Mouse (Mus musculus) splenic B cell, adult 2 months (primary cell): ENCODE measurements at regions not wholly inside any gene's neighbourhood (a gene's known extent, or its start where the extent isn't known, plus 50 kb on each side); places are given as distances from the start of the nearest gene placed in this dataset.

Source experiments
- DNase-seq: peaks from one replicate; pipeline ENCODE4 v3.0.0-alpha.2; 2011; ENCODE audit warnings: low read depth, low spot score
- H3K27me3 ChIP-seq: 2 replicates; pipeline ENCODE4 v1.6.1; 2012; ENCODE audit warnings: mild to moderate bottlenecking, low read length, moderate library complexity, mixed read lengths; ENCODE audit not compliant: control insufficient read depth, poor library complexity, insufficient read depth, severe bottlenecking
- H3K36me3 ChIP-seq: 2 replicates; pipeline ENCODE4 v1.6.1; 2012; ENCODE audit warnings: mild to moderate bottlenecking, low read length, moderate library complexity, mixed read lengths; ENCODE audit not compliant: control insufficient read depth, poor library complexity, insufficient read depth, severe bottlenecking

DNA sequence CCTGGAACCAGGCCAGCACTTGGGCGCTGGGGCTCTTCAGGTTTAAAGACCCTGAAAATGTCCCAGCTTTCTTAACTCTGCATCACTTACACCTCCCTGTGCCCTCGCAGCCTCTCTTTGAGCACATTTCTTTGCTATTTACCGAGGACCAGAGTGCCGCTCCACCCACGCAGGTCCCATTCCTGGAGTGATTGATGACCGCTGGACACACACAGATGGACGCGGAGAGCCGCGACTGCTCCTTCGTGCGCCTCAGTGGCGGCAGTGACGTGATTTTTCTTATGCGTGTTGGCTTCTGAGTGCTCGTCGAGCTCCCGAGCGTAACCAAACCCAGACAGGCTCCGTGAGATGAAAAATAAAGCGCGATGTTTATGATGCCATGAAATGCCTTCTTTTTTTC is 199.2 kb upstream of the Nlrp1b start:
- H3K36me3 ChIP-seq, result no peaks in the 10 kb centered on the region
- H3K27me3 ChIP-seq, result no peaks in the 10 kb centered on the region
- DNase-seq, result no peak

DNA sequence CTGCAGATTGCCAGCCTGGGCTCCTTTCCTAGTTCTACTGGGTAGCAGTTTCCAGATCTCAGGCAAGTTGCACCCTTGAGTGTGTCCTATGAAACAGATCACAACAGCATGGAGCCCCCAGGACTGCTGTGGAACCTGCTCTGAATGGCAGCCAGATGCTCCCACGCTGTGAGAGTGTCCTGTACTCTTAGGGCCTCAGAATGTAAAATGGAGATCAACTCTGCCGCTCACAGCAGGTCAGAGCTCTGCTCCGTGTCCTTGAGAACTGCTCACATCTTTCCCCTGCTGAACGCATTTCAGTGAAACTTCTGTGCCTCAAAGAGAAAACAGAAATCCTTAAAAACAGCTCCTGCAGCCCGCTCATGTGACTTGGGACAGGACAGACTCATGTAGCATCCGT is 203.7 kb upstream of the Nlrp1b start:
- DNase-seq, result no peak
- no peaks in the 10 kb centered on the region for H3K27me3 ChIP-seq
- no peaks in the 10 kb centered on the region for H3K36me3 ChIP-seq

- no peaks in the 10 kb centered on the region for H3K36me3 ChIP-seq
- DNase-seq, result no peak
Observed at GRCm38 (mm10) chr11:71434886-71435285, 204.4 kb upstream of the Nlrp1b start.

DNA sequence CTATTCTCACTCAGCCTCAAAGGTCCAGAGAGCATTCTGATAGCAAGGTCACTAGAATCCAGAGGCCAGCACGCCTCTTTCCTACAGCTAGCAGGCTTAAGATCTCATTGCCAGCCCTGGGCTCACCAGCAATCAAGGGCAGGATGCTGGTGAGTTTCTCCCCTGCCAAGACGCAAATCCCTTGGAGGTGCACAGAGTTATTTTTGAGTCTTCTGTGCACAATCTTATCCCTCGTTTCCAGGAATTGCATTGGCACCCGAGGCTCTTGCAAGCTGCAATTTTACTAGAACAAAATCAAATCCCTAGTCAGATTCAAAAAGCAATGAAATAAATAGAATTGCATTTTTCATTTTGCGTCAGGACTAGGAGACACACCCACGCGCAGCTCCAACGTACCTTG is 205.2 kb upstream of the Nlrp1b start:
- no peak for DNase-seq
- Histone ChIP-seq H3K36me3 (no peaks in the 10 kb centered on the region), H3K27me3 (no peaks in the 10 kb centered on the region)

More at GRCm38 (mm10) chr11:71434886-71435285, 204.4 kb upstream of the Nlrp1b start:
- no peaks in the 10 kb centered on the region for H3K27me3 ChIP-seq

DNA sequence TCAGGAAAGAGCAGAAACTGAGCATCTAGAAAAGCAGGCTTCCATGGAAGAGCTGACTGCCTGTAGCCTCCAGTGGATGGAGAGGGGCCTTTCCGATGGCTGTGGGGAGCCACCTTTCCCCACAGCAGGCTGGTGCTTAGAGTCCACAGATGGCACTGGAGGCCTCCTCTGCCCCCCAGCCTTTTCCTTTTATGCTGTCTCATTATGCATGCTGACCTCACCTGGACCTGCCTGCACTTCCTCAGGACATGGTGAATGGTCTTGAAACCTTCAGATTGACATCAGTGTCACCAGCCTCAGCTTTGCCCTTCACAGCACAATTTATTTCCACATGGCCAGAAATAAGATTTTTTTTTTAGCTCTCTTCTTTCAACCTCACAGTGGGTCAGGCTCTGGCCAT is 205.8 kb upstream of the Nlrp1b start:
- Histone ChIP-seq H3K36me3 (no peaks in the 10 kb centered on the region), H3K27me3 (no peaks in the 10 kb centered on the region)
- DNase-seq, result no peak

DNA sequence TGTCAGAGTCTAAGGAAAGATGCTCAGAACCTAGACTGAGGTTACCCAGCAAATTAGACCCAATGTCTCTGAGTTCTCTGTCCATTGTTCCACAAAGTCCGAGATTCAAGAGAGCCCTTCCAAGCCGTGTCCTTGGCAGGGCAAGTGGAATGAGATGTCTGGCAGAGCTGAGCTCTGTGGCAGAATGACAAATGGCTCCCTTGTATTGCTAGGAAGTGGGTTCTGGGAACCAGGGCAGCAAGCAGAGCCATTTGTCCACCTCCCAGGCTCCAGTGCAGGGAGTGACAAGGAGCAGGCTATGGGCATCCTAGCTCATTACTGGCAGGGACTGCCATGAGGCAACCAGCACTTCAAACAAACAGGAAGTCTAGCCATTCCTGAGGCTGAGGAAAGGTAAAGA is 206.3 kb upstream of the Nlrp1b start:
- no peak for DNase-seq
- no peaks in the 10 kb centered on the region for H3K36me3 ChIP-seq

GRCm38 (mm10) chr11:71439871-71440270 is 209.3 kb upstream of the Nlrp1b start:
- no peak for DNase-seq
- Histone ChIP-seq H3K36me3 (no peaks in the 10 kb centered on the region), H3K27me3 (no peaks in the 10 kb centered on the region)

More for the DNA sequence above, 206.3 kb upstream of the Nlrp1b start:
- H3K27me3 ChIP-seq, result no peaks in the 10 kb centered on the region

GRCm38 (mm10) chr11:71440392-71440791 is 209.9 kb upstream of the Nlrp1b start:
- no peak for DNase-seq
- H3K27me3 ChIP-seq, result no peaks in the 10 kb centered on the region
- no peaks in the 10 kb centered on the region for H3K36me3 ChIP-seq

DNA sequence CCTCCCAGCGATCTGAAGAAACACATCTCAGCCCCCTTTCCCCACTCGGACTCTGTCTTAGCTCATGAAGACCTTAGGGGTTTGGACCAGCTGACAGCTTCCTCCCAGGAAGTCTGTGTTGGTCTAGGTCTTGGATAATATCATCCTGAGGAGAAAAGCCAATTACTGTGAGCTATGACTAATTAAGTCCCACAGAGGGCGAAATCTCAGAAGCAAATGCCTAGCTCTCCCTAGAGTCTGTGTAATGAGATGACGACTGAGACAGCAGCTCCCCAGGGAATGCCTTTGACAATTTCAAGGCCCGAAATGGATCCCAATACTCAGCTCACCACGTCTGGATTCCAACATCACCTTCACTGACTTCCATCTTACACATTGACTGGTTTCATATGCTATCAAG is 213.5 kb upstream of the Nlrp1b start:
- no peak for DNase-seq
- Histone ChIP-seq H3K27me3 (no peaks in the 10 kb centered on the region), H3K36me3 (no peaks in the 10 kb centered on the region)

DNA sequence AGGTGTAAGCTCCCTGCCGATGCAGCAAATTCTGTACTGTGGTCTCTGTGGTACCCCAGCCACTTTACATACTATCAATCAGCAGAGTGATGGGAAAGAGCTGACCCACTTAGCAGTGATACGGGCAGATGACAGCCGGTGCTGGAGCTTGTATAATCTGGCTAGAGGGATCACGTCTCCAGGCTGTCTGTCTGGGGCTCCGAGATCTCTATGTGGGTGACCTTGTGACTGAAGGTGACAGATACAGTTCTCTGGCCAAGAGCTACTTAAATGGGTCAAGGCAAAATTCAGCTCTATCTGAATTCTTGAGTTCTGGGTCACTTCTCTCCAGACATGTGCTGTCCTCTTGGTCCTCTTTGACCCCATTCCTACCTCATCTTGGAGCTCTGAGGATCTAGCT is 216.1 kb upstream of the Nlrp1b start:
- DNase-seq, result no peak
- no peaks in the 10 kb centered on the region for H3K27me3 ChIP-seq

GRCm38 (mm10) chr11:71447841-71448745 is 217.6 kb upstream of the Nlrp1b start:
- Histone ChIP-seq H3K27me3 (no peaks in the 10 kb centered on the region), H3K36me3 (no peaks in the 10 kb centered on the region)
- DNase-seq, result no peak

More for the DNA sequence above, 216.1 kb upstream of the Nlrp1b start:
- H3K36me3 ChIP-seq, result no peaks in the 10 kb centered on the region

DNA sequence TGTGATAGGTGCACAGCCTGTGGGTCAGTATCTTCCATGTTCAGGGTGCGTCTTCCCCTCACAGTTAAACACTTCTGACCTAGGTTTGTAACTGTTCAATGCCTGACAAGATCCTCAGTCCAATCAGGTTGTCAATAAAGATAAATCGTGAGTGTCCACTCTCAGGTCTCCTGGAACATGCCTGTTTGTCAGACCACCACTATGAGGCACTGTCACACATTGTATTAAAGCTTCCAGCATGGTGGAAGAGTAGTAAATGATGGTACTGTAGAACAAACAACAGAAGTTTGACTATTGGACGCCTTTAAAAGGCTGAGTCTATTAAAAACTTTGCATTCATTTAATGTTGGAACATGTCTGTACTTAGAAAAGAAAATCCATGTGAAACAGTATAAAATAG is 249.6 kb upstream of the Nlrp1b start:
- H3K27me3 ChIP-seq, result no peaks in the 10 kb centered on the region
- no peak for DNase-seq
- H3K36me3 ChIP-seq, result no peaks in the 10 kb centered on the region

- Histone ChIP-seq H3K36me3 (no peaks in the 10 kb centered on the region), H3K27me3 (no peaks in the 10 kb centered on the region)
- DNase-seq, result no peak
Observed at GRCm38 (mm10) chr11:71497863-71498262, 251.9 kb upstream of the Wscd1 start.

DNA sequence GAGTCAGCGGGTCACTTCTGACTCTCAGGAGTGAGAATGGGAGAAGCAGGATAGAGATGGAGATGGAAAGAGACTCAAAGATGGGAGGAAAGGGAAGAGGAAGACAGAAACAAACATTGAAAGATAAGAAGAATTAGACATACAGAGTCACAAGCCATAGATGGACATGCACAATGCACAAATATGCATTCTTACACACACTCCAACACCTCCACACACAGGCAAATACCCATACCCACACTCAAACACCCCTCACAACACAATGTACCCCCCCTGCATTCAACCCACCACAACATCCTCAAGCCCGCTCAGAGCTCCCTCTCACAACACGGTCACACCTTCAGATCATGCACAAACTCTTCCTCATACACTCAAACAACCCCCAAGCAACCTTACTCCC is 251.4 kb upstream of the Wscd1 start:
- no peaks in the 10 kb centered on the region for H3K36me3 ChIP-seq
- no peaks in the 10 kb centered on the region for H3K27me3 ChIP-seq
- no peak for DNase-seq

GRCm38 (mm10) chr11:71502156-71502555 is 247.6 kb upstream of the Wscd1 start:
- no peaks in the 10 kb centered on the region for H3K36me3 ChIP-seq
- no peaks in the 10 kb centered on the region for H3K27me3 ChIP-seq
- DNase-seq, result no peak
